Mouse (Mus musculus) embryonic facial prominence, embryonic 10.5 days (tissue): ENCODE data around the gene Ankrd22. TPM values are rescaled to one million over a fixed set of nuclear protein-coding genes. Genes with fewer than 3 reads are reported as not detected.

Source experiments
- DNase-seq: peaks from one replicate; pipeline ENCODE4 v3.0.0-alpha.2; 2017; ENCODE audit warnings: low spot score
- H3K27ac ChIP-seq: fragments of 300-500 bp; sonication (generic); replicated peaks from 2 replicates; pipeline ENCODE4 v1.5.1; 2016; ENCODE audit warnings: mild to moderate bottlenecking
- H3K27me3 ChIP-seq: fragments of 300-500 bp; sonication (generic); replicated peaks from 2 replicates; pipeline ENCODE4 v1.6.1; 2016; ENCODE audit warnings: low read depth, mild to moderate bottlenecking; ENCODE audit not compliant: poor library complexity, severe bottlenecking
- H3K36me3 ChIP-seq: fragments of 300-500 bp; sonication (generic); replicated peaks from 2 replicates; pipeline ENCODE4 v1.6.1; 2016; ENCODE audit warnings: mild to moderate bottlenecking, moderate library complexity
- H3K4me1 ChIP-seq: fragments of 300-500 bp; sonication (generic); 2 replicates; pipeline ENCODE4 v1.6.1; 2016
- H3K4me3 ChIP-seq: fragments of 300-500 bp; sonication (generic); 2 replicates; pipeline ENCODE4 v1.5.1; 2016; ENCODE audit warnings: mild to moderate bottlenecking, moderate library complexity
- H3K9me3 ChIP-seq: fragments of 300-500 bp; sonication (generic); 2 replicates; pipeline ENCODE4 v1.6.1; 2016; ENCODE audit warnings: mild to moderate bottlenecking
- whole genome bisulfite sequencing: fragments of 180-500 bp; shearing (Covaris S2); methylation state at CpG from one replicate; pipeline ENCODE4 v1.1.7; 2016; 5-methylcytosine and 5-hydroxymethylcytosine counted together
- polyA plus RNA-seq: library from polyadenylated mRNA; unstranded; fragments of >200 nt; fragmentation: Nextera tagmentation; extraction: Ambion mirVana; gene quantifications from 2 replicates; pipeline ENCODE4 v1.2.1, GENCODE M21; 2016

The Ankrd22 gene
- polyA plus RNA-seq, 1 experiment from 2014 or later = 0.34 TPM

DNA sequence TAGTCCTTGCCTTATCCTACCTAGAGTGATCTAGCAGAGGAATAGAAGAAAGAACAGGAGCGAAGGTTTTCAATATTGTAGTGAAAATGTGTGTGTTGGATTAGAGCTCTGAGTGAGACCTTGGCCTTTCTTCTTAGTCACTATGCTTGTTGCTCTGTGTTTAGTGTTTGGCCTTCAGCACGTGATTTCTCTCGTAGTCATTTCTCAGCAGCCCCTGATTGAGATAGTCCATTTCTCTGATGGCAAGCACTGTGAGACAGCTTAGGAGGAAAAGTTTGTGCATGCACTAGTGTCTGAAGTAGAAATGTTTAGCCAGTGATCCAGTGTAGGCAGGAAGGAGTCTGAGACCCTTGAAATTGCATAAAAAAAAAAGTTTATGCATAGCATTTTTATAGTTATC is 61.0 kb downstream of the Ankrd22 start:
- Histone ChIP-seq H3K27ac (no peak overlapping the region), H3K4me3 (no peak overlapping the region), H3K9me3 (no peaks in the 10 kb centered on the region), H3K4me1 (no peaks in the 10 kb centered on the region), H3K27me3 (no peaks in the 10 kb centered on the region), H3K36me3 (no peaks in the 10 kb centered on the region)
- no peak for DNase-seq
- WGBS = 91% methylated on average over 3 of the region's 3 CpGs

DNA sequence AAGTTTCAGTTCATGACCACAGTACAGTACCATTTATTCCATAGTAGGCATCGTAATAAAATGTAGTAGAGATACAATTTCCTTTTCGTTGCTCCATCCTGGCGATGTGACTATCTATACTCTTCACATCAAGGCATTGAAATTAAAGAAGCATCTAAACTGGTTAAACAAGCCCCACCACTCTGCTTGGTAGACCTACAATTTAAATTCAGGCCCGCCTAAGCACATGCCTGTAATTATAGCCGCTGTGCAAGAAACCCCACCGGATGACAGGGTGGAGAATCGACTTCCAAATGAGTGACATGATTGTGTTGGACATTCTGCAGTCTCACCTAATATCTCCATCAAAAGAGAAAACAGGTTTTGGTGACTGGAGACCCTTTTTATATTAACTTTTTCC is 64.0 kb downstream of the Ankrd22 start:
- no peak for DNase-seq
- no peak overlapping the region for H3K27ac ChIP-seq
- H3K4me3 ChIP-seq = no peak overlapping the region
- no peaks in the 10 kb centered on the region for H3K27me3 ChIP-seq
- H3K36me3 ChIP-seq = no peaks in the 10 kb centered on the region
- no peaks in the 10 kb centered on the region for H3K4me1 ChIP-seq
- no peaks in the 10 kb centered on the region for H3K9me3 ChIP-seq
- WGBS = 79% methylated on average over 7 of the region's 7 CpGs

DNA sequence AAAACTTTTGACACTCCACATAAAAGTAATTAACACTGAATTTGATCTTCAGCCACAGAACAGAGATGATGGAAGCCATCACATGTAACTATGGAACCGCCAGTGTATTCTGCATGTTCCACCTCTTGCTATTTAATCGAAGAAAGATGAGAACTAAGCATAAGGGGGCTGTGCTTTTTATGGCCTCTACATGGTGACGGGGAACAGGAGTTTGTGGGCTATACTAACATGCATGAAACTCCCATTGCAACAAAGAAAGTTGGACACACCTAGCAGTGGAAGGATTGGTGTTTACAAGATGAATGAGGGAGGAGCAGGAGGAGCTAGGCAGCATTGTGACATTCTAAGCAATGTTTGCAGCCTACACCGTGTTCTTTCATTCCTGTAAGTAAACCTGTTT is 65.2 kb downstream of the Ankrd22 start, which contains the start of gene Lipm:
Gene Lipm (plus strand): TSS at position 301 of the 400 bp plus-strand sequence.
- WGBS = 86% methylated on average over 4 of the region's 4 CpGs
- Histone ChIP-seq H3K4me3 (no peak within 1 kb of the TSS), H3K27ac (no peak within 1 kb of the TSS), H3K36me3 (no peaks in the 10 kb centered on the region), H3K9me3 (no peaks in the 10 kb centered on the region), H3K4me1 (no peaks in the 10 kb centered on the region), H3K27me3 (no peaks in the 10 kb centered on the region)
- DNase-seq = no peak

DNA sequence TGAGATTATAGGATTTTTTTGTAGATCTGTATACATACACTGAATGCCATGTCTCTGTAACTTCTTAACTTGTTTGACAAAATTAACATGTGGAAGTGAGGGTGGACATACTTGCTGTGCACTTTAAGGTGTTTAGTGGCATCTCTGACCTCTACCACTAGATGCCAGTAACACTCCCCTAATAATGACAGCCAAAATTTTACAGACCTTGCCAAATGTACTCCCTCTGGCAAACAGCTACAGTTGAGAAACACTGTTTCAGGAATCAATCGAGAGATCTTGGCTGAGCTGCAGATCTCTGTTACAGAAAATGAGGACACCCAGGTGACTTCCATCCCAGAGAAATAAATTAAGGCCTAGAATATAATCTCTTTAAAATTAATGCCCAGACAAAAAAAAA is 69.6 kb downstream of the Ankrd22 start:
- Histone ChIP-seq H3K4me3 (no peak overlapping the region), H3K27ac (no peak overlapping the region), H3K9me3 (no peaks in the 10 kb centered on the region), H3K4me1 (no peaks in the 10 kb centered on the region), H3K36me3 (no peaks in the 10 kb centered on the region), H3K27me3 (no peaks in the 10 kb centered on the region)
- 81% methylated on average over 1 of the region's 1 CpGs for WGBS
- no peak for DNase-seq

DNA sequence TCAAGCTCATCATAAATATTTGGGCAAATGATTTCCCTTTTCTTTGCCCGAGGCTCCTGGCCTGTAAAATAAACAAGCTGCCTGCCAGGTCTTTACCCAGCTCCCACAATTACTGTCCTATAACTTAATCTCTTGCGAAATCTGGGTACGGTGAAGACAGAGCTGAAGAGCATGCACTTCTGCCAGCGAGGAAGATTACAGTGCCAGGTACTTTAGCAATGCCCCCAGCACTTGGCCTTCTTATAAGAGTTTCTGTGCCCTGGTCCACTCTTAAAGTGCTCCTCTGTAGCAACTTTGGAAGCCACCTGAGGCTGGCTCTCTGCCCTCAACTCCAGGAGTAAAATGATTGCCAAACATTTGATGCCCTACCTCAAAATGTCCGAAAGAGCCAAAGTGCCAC is 70.5 kb downstream of the Ankrd22 start:
- Histone ChIP-seq H3K9me3 (no peaks in the 10 kb centered on the region), H3K4me1 (no peaks in the 10 kb centered on the region), H3K27me3 (no peaks in the 10 kb centered on the region), H3K4me3 (no peak overlapping the region), H3K27ac (no peak overlapping the region), H3K36me3 (no peaks in the 10 kb centered on the region)
- no peak for DNase-seq
- 85% methylated on average over 5 of the region's 5 CpGs for WGBS

DNA sequence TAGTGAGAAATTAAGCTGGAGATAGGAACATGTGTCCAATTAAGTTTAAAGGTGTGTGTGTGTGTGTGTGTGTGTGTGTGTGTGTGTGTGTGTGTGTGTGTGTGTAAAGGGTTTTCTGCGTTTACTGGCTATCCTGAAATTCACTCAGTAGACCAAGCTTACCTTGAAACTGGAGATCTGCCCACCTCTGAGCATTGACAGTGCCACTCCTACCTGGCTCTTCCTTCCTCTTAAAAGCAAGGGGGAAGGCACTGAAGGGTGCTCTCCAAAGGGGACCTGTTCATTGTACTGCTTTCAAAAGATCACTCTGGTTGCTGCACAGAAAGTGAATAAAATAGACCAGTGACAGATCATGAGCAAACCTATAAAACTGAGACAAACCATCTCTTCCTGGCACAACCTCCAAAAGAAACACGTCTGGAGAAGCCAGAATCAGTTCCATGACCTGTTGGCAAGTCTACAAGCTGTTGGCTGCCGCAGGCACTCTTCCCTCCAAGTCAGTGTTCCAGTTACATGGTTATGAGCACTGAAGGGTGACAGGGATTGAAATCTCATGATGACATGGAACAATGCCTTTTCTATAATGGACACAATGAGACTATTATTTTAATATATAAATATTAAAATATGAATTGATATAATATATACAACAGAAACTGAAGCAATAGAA is 76.7 kb downstream of the Ankrd22 start:
- no peaks in the 10 kb centered on the region for H3K9me3 ChIP-seq
- DNase-seq = no peak
- no peaks in the 10 kb centered on the region for H3K36me3 ChIP-seq
- WGBS = 85% methylated on average over 3 of the region's 3 CpGs
- H3K4me3 ChIP-seq = no peak overlapping the region
- H3K27ac ChIP-seq = no peak overlapping the region
- H3K4me1 ChIP-seq = no peaks in the 10 kb centered on the region
- H3K27me3 ChIP-seq = no peaks in the 10 kb centered on the region

DNA sequence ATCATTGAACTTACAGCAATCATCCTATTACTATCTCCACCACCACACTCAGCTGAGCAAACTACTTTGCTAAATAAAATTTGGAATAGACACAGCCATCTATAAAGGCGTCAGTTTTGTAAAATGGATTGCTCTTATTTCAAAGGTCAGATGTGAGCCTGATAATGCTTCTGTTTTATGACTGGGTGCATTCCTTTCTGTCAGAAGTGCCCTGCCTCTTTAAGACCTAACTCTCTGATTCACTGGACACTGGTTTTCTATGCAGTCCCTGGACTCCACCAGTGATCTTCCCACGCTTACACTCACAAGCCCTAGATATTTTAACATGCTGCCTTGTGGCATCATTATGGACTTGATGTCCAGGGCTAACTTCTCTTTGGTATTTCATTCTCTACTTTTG is 87.7 kb downstream of the Ankrd22 start:
- Histone ChIP-seq H3K4me1 (no peaks in the 10 kb centered on the region), H3K4me3 (no peak overlapping the region), H3K27me3 (no peaks in the 10 kb centered on the region), H3K27ac (no peak overlapping the region), H3K9me3 (no peaks in the 10 kb centered on the region), H3K36me3 (no peaks in the 10 kb centered on the region)
- 85% methylated on average over 2 of the region's 2 CpGs for WGBS
- DNase-seq = no peak

DNA sequence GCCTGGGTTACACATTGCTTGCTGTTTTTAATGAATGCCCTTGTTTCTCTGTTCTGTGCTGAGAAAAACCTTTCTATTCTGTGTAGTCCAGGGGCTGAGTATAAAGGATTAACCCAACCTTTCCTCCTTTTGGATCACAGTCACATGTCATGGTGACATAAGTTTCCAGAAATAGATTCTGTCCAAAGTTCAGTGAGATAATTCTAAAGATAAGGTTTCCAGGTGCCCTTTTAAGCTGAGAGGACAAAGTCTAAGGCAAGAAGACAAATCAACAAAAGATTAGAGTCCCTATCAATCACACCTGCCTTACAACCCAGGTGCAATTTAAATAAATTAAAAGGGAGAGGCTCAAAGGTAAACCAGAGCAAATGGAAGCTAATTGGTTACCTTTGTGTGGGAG is 91.6 kb downstream of the Ankrd22 start:
- DNase-seq = no peak
- Histone ChIP-seq H3K4me3 (no peak overlapping the region), H3K27ac (no peak overlapping the region), H3K36me3 (no peaks in the 10 kb centered on the region), H3K9me3 (no peaks in the 10 kb centered on the region), H3K4me1 (no peaks in the 10 kb centered on the region), H3K27me3 (no peaks in the 10 kb centered on the region)

Other genes starting within 250 kb of the Ankrd22 start
- not detected in 2 replicates for gene Lipf, start 204.9 kb downstream of the Ankrd22 start, polyA plus RNA-seq
- gene Lipk, start 157.8 kb downstream of the Ankrd22 start, polyA plus RNA-seq = not detected in 2 replicates
- gene Lipn, start 98.7 kb downstream of the Ankrd22 start, polyA plus RNA-seq = not detected in 2 replicates
- not detected in 2 replicates for gene Lipm, start 65.1 kb downstream of the Ankrd22 start, polyA plus RNA-seq
- gene Stambpl1, start 26.2 kb upstream of the Ankrd22 start, polyA plus RNA-seq = 7.7 and 7.9 TPM in 2 replicates
- gene Acta2, start 89.5 kb upstream of the Ankrd22 start, polyA plus RNA-seq = 18.6 and 24.2 TPM in 2 replicates
- 0.57 and 0.82 TPM in 2 replicates for gene Fas, start 124.6 kb upstream of the Ankrd22 start, polyA plus RNA-seq